Mouse (Mus musculus): ENCODE data around the gene Cul7.

Cul7 gene

GRCm38 (mm10) chr17:46673850-46674529, 23.9 kb downstream of the Cul7 start, which contains the start of gene Rrp36:
Gene Rrp36 (minus strand): TSS chr17:46674352.
- DNase-seq (ENCODE audit: low read depth): peak; percentile 96

- DNase-seq (ENCODE audit: low read depth): peak; percentile 22
Observed at GRCm38 (mm10) chr17:46674530-46675283, 24.6 kb downstream of the Cul7 start.

GRCm38 (mm10) chr17:46678416-46678815, 28.3 kb downstream of the Cul7 start, which contains the start of gene Mea1:
Gene Mea1 (plus strand): TSS chr17:46678793.
- DNase-seq (ENCODE audit: low read depth): no peak

- DNase-seq (ENCODE audit: low read depth): no peak
Observed at GRCm38 (mm10) chr17:46678911-46679310, 28.8 kb downstream of the Cul7 start.

- peak; percentile 72 for DNase-seq (ENCODE audit: low read depth)
Observed at GRCm38 (mm10) chr17:46679843-46680759, 30.0 kb downstream of the Cul7 start.

- DNase-seq (ENCODE audit: low read depth): peak; percentile 99
Observed at GRCm38 (mm10) chr17:46680760-46681373, 30.7 kb downstream of the Cul7 start, which contains the start of gene Klhdc3. Gene Klhdc3 (minus strand): TSS chr17:46680914.

- DNase-seq (ENCODE audit: low read depth): no peak
Observed at GRCm38 (mm10) chr17:46681466-46682118, 31.5 kb downstream of the Cul7 start.

- DNase-seq (ENCODE audit: low read depth): no peak
Observed at GRCm38 (mm10) chr17:46682654-46683389, 32.7 kb downstream of the Cul7 start.

- DNase-seq (ENCODE audit: low read depth): peak; percentile 74
Observed at GRCm38 (mm10) chr17:46685913-46686312, 35.8 kb downstream of the Cul7 start.

- DNase-seq (ENCODE audit: low read depth): no peak
Observed at GRCm38 (mm10) chr17:46690665-46691064, 40.5 kb downstream of the Cul7 start.

GRCm38 (mm10) chr17:46691390-46691789, 41.3 kb downstream of the Cul7 start:
- DNase-seq (ENCODE audit: low read depth): peak; percentile 48

GRCm38 (mm10) chr17:46694517-46695063, 44.5 kb downstream of the Cul7 start:
- DNase-seq (ENCODE audit: low read depth): no peak

GRCm38 (mm10) chr17:46698515-46698914, 48.4 kb downstream of the Cul7 start:
- DNase-seq (ENCODE audit: low read depth): no peak

GRCm38 (mm10) chr17:46699245-46699644, 49.1 kb downstream of the Cul7 start:
- DNase-seq (ENCODE audit: low read depth): no peak

- DNase-seq (ENCODE audit: low read depth): no peak
Observed at GRCm38 (mm10) chr17:46699912-46700311, 49.8 kb downstream of the Cul7 start.

GRCm38 (mm10) chr17:46701489-46701888, 51.4 kb downstream of the Cul7 start:
- DNase-seq (ENCODE audit: low read depth): no peak

GRCm38 (mm10) chr17:46702100-46702499, 52.0 kb downstream of the Cul7 start:
- no peak for DNase-seq (ENCODE audit: low read depth)

GRCm38 (mm10) chr17:46702506-46702905, 52.4 kb downstream of the Cul7 start:
- DNase-seq (ENCODE audit: low read depth): no peak

GRCm38 (mm10) chr17:46703971-46704886, 54.1 kb downstream of the Cul7 start:
- peak; percentile 63 for DNase-seq (ENCODE audit: low read depth)

Data from induced T-regulatory cell, adult 2 months (primary cell).